Mouse (Mus musculus) cerebellum, postnatal 14 days (tissue): ENCODE results near the gene Skil.
A peak's percentile ranks its signal among the peaks of the same experiment; 100 is the strongest.

ENCODE experiments used
- DNase-seq, 2 experiments: peaks; one replicate each; pipeline ENCODE4 v3.0.0; 2021; ENCODE audit warnings: mixed read lengths in 2 of 2

The Skil gene

DNA sequence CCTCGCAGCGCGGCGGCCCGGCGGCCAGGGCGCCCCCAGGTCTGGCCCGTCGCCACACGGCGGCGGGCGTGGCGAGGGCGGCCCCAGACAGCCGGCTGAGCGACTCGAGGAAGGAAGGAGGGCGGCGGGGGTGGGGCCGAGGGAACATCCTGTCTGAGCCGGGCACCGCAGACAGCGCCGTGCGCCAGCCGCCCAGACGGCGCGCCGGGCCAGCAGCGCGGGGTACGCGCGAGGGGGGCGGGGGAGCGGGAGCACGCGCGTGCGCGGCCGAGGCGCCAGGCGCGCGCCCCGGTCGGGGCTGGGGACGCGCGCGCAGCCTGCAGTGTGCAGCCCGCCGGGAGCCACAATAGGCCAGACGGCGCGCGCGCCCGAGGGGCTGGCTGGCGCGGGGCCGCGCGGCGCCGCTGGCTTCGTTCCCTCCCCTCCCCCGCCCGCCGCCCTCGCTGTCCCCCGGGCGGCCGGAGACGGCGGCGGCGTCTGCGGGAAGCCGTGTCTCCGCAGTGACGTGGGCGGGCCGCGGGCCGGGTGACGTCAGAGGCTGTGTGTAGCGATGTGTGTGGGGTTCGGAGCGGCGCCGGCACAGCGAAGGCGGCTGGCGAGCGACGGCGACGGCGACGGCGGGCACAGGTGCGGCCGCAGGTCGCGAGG, at the start of gene Skil:
Gene Skil (plus strand): TSS at position 528 of the 648 bp plus-strand sequence.
- peak; percentile 95 for DNase-seq

DNA sequence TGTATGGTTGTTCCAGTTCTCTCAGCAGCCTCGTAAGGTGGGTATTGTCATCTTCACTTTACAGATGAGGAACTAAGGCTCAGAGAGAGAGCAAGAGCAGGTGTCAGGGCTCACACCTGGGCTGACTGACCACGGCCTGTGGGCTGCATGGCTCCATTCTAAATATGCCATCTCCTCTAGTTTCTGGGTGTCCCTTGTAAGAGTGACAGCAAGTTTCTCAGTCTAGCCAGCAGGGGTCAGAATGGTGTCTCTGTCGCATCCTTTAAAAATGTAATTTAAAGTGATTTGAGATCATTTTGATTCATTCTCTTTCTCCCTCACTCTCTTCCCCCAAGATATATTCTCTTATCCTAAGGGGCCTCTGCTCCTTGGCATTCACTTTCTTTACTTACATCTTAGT, 47.6 kb upstream of the Skil start:
- peak; percentile 14 to 15 for DNase-seq

DNA sequence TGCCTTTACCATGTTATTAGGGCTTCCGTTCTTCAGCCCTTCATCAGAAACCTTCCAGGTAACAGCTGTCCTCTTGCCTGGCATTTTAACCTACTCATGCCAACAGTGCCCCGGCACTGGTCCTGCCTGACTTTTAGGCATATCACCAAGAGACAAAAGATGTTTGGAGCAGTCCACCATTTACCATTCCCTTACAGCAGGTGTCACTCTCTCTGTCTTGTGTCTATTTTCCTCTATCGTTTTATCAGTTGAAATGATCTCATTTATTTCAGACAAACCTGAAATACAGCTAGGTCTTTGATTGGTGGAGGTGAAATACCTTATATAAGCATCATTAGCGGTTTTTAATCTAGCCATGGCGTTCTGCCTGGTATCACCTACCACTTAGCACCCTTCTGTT, 45.8 kb upstream of the Skil start:
- no peak for DNase-seq

DNA sequence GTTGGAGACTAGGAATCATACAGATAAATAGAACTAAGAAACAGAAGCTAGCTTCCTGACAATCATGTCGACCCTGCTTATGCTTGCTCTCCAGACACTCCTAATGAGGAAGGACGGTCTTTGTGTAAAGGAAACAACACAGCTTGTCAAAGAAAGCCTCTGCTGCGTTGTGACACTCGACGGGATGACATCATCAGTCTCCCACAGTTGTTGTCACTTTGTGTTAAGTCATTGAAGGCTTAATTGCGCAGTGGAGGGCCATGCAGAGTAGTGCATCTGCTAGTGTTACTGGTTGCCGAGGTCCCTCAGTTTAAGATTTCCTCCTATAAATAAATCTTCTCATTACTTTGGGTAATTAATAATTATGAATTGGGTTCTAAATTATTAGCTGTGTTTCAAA, 44.5 kb upstream of the Skil start:
- peak; percentile 58 to 60 for DNase-seq

DNA sequence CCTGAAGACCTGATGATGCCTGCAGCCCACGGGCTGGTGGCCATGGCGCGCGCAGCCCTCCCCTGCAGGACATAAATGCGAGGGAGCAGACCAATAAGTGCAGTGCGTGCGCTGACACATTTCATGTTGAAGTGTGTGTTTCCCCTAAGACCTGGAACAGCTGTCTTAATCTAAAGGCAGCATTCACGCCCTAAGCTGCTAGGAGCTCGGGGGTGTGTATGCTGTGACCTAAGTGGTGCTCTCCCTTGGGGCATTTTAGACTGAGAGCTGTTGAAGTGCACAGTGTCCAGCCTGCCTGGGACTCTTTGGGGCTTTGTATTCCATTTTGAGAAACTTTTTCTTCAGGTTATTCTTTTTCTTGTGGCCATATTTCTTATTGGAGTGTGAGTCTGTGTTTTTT, 43.1 kb upstream of the Skil start:
- no peak for DNase-seq

DNA sequence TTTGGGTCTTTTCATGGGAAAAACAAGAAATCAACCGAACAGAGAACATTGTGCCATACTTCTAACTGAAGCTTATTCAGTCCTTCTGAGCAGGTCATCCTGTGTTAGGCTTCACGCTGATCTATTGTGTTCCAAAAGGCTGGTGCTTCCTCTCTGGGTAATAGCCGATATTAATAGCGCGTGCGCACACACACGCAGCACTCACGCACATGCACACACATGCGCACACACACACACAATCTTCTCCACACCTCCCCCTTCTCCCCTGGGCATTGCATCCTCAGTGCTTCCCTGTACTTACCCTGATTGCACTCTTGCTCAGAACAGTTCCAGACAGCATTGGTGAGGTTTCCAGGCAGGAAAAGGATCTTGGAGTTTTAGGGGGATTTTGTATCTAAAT, 41.7 kb upstream of the Skil start:
- DNase-seq: no peak

DNA sequence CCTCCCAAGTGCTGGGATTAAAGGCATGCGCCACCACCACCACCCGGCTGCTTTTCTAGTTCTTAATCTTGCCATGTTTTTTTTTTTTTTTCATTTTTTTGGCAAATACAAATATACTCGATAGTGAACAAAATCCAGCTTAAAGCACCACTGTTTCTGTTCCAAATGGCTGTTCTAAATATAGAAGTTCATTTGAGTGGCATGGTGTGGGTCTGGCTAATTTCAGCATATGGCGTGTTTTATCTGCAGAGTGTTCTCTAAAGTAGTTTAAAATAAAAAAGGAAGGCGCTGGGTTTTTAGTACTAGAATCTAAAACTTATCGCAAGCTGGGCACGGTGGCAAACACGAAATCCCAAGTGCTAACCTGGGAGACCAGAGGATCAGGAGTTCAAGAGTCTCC, 40.0 kb upstream of the Skil start:
- no peak for DNase-seq

DNA sequence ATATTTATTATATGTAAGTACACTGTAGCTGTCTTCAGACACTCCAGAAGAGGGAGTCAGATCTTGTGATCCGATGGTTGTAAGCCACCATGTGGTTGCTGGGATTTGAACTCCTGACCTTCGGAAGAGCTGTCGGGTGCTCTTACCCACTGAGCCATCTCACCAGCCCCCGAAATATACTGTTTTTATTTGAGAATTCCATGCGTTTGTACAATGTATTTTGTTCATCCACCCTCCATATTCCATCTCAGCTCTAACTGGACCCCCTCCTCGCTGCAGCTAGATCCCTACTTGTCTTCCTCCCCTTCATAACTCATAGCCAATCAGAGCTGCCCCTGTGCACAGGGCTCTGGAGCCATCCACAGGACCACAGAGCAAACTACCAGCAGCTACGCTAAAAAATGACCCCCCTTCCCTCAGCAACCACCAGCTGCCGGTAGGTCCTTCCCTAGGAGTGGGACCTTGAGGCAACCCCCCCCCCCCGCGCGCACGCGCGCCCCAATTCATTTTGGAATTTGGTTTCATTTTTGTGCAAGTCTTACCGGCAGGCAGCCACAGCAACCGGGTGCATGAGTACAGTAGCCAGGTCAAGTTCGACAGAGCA, 38.7 kb upstream of the Skil start:
- peak; percentile 25 for DNase-seq

DNA sequence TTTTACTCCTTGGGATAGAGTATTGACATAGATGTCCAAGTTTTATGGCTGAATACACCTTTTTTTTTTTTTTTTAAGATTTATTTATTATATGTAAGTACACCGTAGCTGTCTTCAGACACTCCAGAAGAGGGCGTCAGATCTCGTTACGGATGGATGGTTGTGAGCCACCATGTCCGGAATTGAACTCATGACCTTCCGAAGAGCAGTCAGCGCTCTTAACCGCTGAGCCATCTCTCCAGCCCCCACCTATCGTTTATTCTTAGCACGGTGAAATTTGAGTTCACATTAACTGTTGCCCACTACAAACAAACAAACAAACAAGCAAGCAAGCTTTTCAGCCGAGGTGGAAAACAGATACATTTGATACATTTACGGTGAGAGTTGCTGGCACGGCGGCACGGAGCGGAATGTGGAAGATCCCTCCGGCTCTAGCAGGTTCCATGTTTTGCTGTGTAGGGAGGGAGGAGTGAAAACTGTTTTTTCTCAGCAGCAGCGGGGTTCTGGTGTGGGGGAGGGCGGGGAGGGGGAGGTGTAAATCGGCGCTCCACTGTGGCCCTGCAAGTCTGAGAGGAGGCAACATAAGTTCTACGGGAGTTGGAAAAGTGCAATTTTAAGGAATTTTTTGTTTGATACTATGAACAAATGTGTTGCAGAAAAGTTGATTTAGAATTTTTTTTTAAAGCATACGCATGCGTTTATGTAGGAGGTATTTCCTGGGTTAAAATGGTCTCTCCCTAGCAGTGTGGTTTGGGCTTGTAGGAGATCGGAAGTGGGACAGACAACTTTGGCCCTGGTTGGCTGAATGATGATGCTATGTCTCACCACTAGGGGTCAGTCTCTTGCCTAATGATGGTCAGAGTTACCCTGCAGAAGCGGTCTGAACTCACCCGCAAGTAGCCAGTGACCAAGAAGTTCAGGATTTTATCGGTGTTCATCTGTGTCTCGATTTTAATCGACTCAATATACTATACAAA, 37.9 kb upstream of the Skil start:
- peak; percentile 76 to 83 for DNase-seq

DNA sequence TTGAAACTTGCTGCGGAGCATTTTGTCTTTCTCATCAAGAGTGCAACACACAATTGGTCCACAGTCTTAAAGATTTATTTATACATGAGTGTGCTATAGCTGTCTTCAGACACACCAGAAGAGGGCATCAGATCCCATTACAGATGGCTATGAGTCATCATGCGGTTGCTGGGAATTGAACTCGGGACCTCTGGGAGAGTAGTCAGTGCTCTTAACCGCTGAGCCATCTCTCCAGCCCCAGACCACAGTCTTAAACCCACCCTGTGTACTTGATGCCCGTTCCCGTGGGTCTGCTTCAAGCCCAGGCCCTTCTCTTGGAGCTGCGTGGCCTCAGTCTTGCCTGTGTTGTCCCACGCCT, 34.1 kb upstream of the Skil start:
- DNase-seq: no peak

DNA sequence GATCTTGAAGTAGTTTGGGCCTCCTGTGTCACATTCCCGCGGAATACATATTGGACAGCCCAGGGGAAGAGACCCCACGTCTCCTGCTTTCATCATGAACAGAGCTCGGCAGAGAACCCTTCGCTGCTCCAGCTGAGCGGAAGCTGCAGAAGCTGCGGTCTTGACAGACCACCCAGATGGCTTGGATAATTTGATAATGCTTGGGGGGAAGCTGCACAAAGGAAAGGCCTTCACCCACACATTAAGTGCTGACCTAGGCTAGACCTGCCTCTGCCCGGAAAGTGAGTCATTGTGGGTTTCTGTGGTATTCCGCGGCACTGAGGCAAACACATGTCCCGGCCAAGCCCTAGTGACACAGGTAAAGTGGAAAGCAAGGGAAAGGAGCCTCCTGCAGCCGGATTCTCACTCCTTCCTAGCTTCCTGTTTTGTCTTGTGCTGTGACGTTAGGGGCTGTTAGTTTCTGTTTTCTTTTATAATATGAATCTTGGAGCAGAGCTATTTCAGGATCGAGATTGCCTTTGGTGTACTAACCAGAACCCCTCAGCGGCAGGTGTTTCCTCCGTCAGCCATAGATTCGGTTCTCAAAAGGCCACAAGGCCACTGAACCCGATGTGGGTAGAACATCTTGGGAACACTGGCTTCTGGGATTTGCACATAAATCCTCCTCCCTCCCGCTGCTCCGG, 33.6 kb upstream of the Skil start:
- no peak for DNase-seq

DNA sequence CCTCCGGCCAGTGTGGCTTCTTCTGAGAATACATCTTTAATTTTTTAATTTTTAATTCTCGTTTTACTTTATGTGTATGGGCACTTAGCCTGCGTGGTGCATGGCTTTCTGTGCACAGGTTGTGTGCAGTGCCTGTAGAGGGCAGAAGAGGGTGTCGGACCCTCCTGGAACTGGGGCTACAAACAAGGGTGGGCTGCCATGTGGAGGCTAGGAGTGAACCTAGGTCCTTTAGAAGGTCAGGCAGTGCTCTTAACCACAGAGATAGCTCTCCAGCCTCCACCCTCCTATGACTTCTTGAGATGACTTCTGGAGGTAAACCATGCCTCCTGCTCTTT, 33.1 kb upstream of the Skil start:
- no peak for DNase-seq

DNA sequence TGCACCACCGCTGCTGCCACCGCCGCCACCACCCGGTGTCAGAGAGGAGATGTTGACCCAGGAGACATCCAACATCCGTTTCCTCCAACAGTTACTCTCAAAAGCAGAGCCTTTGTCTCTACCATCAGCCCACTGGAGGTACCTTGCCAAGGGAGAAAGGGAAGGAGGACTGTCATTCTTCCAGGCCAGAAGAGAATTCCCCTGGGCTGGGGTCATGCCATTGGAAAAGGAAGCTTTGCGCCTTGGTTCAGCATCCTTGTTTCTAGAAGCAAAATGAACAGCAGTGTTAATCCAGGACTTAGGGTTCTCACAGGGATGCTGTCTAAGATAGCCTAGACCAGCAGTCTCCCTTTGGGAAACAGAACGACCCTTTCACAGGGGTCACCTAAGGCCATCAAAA, 32.5 kb upstream of the Skil start:
- no peak for DNase-seq

DNA sequence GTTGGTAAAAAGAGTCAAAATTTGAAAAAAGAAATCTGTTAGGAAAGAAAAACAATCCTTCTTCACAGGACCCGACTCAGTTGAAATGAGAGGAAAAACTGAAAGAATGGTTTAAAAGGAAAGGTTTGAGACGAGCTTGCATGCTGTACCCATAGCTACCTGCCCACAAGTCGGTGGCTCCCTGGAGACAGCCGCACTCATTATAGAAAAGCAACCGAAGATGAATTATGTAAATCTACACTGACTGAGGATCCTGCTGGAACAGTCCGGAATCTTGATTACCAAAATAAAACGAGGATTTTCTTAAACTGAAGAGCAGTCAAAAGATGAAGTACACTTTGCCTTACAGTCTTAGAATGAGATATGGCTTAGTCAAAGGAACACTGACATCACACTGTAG, 26.4 kb upstream of the Skil start:
- DNase-seq: no peak

DNA sequence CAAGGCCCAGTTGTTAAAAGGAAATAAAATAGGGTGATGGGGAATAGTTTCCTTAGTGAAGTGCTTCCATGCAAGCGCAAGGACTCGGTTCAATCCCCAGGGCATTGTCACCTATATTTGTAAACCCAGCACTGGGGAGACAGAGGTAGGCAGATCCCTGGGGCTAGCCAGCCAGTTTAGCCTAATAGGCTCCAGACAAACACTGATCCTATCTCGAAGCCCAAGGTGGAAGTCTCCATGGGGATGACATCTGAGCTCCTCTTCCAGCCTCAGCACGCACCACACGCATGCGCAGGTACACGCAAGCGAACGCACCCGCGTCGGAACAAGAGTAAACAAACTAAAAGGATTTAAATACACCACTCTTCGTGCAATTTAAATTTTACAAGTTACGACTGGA, 23.1 kb upstream of the Skil start:
- no peak for DNase-seq

DNA sequence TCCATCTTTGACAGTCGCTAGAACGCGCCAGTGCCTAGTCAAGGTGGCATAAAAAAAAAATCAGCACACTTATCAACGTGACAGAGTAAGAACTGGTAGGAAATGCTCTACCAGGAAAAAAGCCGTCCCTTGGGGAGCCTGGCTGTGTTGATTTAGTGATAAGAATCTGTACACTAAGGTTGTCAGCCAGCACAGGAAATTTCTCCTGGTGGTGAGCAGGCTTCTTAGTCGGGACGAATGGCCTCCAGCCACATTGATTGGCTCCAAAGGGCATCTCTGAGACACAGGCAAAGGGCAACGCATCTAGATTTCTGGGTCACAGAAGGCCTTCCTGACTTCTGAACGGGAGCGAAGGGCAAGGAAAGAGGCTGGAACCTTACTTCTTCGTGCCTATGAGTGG, 19.1 kb upstream of the Skil start:
- no peak for DNase-seq

DNA sequence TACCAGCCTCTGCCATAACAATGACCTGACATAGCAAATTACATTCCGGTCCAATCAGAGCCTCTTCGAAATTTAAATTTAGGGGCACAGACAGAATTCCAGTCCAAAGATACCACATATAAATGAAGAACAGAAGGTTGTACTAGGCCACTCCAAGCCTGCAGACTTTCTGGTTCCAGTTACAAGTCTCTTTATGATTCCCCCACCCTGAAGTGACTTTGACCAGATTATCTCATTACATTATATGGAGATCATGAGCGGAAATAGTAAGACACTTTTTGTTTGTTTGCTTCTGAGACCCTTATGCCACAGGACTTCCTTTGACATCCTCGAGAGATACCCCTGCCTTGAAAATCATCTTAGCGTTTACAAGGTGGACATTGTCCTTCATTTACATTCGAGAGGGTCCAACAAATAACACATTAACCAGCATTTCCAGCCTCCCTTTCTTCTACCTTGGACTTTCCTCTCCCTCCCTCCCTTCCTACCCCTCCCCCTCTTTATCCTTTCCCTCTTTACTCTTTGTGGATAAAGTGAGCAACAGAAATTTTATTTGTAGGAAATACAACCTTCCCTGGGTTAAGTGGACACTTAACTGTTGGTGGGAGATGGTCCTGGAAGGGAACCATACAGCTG, 17.7 kb upstream of the Skil start:
- DNase-seq: no peak

DNA sequence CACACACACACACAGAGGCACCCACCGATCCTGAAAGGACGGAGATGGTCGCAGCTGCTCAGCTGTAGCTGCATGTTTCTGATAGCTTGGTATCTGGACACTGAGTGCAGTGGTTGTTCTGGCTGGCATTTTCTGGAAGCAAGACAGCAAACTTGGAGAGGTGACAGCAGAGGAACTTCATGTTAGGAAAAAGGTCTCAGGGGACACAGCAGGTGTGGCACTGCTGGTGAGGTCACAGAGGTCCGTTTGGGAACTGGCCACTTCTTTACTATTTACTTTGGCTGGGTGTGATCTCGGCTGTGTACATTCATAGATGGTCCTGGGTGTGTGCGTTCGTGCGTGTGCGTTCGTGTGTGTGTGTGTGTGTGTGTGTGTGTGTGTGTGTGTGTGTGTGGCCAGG, 15.4 kb upstream of the Skil start:
- no peak for DNase-seq

DNA sequence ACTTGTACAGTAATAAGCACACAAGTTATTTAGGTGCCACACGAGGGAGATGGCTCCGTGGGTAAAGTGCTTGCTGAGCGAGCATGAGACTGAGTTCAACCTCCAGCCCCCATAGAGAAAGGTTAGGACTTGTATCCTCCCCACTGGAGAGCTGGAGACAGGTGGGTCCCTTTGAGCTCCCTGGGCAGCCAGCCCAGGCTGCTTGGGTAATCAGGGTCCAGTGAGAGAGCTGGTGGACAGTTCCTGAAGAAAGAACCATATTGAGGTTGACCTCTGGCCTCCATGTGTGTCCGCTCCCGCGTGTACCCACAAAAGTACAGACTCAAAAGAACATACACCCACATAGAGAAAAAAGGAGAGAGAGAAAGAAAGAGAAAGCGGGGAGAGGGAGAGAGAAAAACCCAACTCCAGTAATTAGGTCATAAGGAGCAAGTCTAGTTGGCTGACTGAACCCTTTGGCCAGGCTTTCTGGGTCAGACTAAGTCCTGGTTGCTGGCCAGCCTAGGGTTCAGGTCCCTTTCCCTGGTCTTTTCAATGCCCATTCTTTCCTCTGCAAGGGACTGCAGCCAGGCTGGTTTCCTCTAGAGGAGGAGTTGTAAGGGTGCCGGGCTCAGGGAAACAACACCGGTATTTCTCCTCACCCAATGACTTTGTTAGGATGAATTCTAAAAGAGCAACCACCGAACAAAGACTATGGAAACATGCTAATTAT, 13.9 kb upstream of the Skil start:
- DNase-seq: peak in 1 of 2 experiments; percentile 36

DNA sequence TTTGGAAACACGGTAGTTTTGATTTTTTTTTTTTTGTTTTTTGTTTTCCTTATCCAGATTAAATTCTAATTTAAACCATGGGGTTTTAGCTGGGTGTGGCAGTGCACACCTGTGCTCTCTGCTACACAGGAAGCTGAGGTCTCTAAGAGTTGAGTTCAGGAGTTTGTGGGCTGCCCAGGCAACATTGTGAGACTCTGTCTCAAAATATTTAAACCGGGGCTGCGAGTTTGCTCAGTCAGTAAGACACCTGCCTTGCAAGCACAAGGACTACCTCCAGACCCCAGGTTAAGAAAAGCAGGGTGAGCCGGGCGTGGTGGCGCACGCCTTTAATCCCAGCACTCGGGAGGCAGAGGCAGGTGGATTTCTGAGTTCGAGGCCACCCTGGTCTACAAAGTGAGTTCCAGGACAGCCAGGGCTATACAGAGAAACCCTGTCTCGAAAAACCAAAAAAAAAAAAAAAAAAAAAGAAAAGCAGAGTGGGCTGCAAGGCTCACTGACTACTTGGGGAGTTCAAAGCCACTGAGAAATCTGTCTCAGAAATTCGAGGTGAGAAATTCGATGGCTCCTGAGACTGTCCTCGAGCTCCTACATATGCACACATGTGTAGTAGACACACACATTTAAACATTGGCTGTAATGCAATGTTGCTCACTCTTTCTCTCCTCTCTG, 11.9 kb upstream of the Skil start:
- DNase-seq: no peak

DNA sequence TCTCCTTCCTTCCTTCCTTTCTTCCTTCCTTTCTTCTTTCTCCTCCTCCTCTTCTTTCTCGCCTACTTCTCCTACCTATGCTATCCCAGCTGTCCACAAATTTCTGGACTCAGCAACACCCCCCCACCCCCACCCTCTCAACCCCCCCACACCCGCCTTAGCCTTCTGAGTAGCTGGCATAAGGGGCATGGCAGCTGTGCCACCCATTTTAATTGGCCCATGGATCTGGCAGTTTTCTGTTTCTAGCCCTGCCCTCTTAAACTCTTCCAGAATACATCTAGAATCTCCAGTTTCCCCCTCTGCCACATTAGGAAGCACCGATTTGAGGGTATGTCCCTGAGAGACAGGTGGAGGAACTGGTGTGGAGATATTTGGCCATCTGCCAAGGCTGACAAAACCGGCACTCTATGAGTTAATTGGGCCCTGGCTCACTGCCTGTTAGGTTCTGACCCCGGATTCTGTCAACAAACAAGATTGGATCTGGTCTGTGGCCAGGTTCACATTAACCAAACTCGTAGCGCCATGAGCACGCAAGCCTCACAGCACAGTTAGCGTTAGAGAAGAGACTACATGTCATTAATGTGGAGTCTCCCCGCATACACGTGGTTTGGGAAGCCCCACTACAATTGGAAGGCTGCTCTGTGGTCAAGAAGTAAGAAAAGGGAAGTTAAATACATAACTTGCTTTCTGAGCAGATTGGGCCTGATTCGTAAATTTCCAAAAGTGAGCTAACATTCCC, 11.2 kb upstream of the Skil start:
- DNase-seq: peak; percentile 57 to 79
